Mouse (Mus musculus) lung, embryonic 16.5 days (tissue): Measurements from ENCODE around the gene Il1f8. TPM values are rescaled to one million over a fixed set of nuclear protein-coding genes. Genes with fewer than 3 reads are reported as not detected.

Experiments used
- ATAC-seq: fragments of 200-750 bp; cut with Nextera tagmentation; 2 replicates; pipeline ENCODE4 v1.8.0; 2017; ENCODE audit warnings: low read depth, mild to moderate bottlenecking, moderate library complexity
- H3K27ac ChIP-seq: fragments of 300-500 bp; sonication (generic); 2 replicates; pipeline ENCODE4 v1.5.1; 2014; ENCODE audit warnings: mild to moderate bottlenecking, control low read depth, low read length
- H3K27me3 ChIP-seq: fragments of 300-500 bp; sonication (generic); 2 replicates; pipeline ENCODE4 v1.6.1; 2014; ENCODE audit warnings: low read depth, low read length, mixed read lengths; ENCODE audit not compliant: control insufficient read depth, insufficient read depth
- H3K36me3 ChIP-seq: fragments of 300-500 bp; sonication (generic); 2 replicates; pipeline ENCODE4 v1.6.1; 2014; ENCODE audit warnings: low read length; ENCODE audit not compliant: control insufficient read depth, insufficient read depth
- H3K4me1 ChIP-seq: fragments of 300-500 bp; sonication (generic); replicated peaks from 2 replicates; pipeline ENCODE4 v1.6.1; 2014; ENCODE audit warnings: low read length, mixed read lengths; ENCODE audit not compliant: control insufficient read depth, insufficient read depth
- H3K4me2 ChIP-seq: fragments of 300-500 bp; sonication (generic); 2 replicates; pipeline ENCODE4 v1.6.1; 2014; ENCODE audit warnings: low read depth, low read length, control low read depth
- H3K4me3 ChIP-seq: fragments of 300-500 bp; sonication (generic); 2 replicates; pipeline ENCODE4 v1.5.1; 2014; ENCODE audit warnings: mild to moderate bottlenecking, low read length, control low read depth
- H3K9ac ChIP-seq: fragments of 300-500 bp; sonication (generic); 2 replicates; pipeline ENCODE4 v1.6.1; 2014; ENCODE audit warnings: low read length, control low read depth
- H3K9me3 ChIP-seq: fragments of 300-500 bp; sonication (generic); 2 replicates; pipeline ENCODE4 v1.6.1; 2016; ENCODE audit warnings: low read length; ENCODE audit not compliant: control insufficient read depth
- WGBS: fragments of 180-500 bp; shearing (Covaris S2); extraction: QIAGEN DNeasy Blood & Tissue Kit; methylation state at CpG from one replicate; pipeline ENCODE4 v1.1.7; 2014; 5-methylcytosine and 5-hydroxymethylcytosine counted together
- polyA plus RNA-seq: library from polyadenylated mRNA; unstranded; fragments of >200 nt; fragmentation: Nextera tagmentation; extraction: Ambion mirVana; gene quantifications from 2 replicates; pipeline ENCODE4 v1.2.1, GENCODE M21; 2015

Il1f8 gene
- polyA plus RNA-seq, 1 experiment from 2014 or later = not detected

- no peak for ATAC-seq
- no peaks in the 10 kb centered on the region for H3K4me1 ChIP-seq
- no peak overlapping the region for H3K27ac ChIP-seq
- no peak overlapping the region for H3K4me2 ChIP-seq
- WGBS = 58% methylated on average over 1 of the region's 1 CpGs
- H3K9me3 ChIP-seq = no peaks in the 10 kb centered on the region
- no peaks in the 10 kb centered on the region for H3K36me3 ChIP-seq
- H3K27me3 ChIP-seq = no peaks in the 10 kb centered on the region
- H3K9ac ChIP-seq = no peak overlapping the region
- H3K4me3 ChIP-seq = no peak overlapping the region
These were observed 35.2 kb downstream of the Il1f8 start for GRCm38 (mm10) chr2:24188189-24188588.

Other genes with a start within 250 kb of the Il1f8 start
- gene Hnmt, start 103.8 kb upstream of the Il1f8 start, polyA plus RNA-seq = 1.2 and 1.3 TPM in 2 replicates
- gene Tbpl2, start 56.6 kb upstream of the Il1f8 start, polyA plus RNA-seq = not detected in 2 replicates
- gene Il1f9, start 33.3 kb downstream of the Il1f8 start, polyA plus RNA-seq = 0.21 TPM in 1 of 2 replicates, not detected in the other
- gene Il1f6, start 62.3 kb downstream of the Il1f8 start, polyA plus RNA-seq = not detected in 2 replicates
- gene Il1f5, start 123.8 kb downstream of the Il1f8 start, polyA plus RNA-seq = 0.34 TPM in 1 of 2 replicates, not detected in the other
- gene Il1f10, start 138.0 kb downstream of the Il1f8 start, polyA plus RNA-seq = not detected in 2 replicates
- gene Il1rn, start 183.7 kb downstream of the Il1f8 start, polyA plus RNA-seq = 0.19 and 1.0 TPM in 2 replicates
- 2.3 and 3.4 TPM in 2 replicates for gene Psd4, start 214.4 kb downstream of the Il1f8 start, polyA plus RNA-seq